Mouse (Mus musculus) bone marrow, adult 2 months (tissue): ENCODE results near the gene Gstm5.

Experiments
- CTCF ChIP-seq: fragments of 200-500 bp; IDR thresholded peaks from 2 replicates; pipeline ENCODE4 v1.5.1; 2011; ENCODE audit warnings: low read length, control low read depth; ENCODE audit not compliant: control insufficient read depth, insufficient read depth
- POLR2A ChIP-seq: fragments of 200-500 bp; IDR thresholded peaks from 2 replicates; pipeline ENCODE4 v1.6.1; 2011; ENCODE audit warnings: low read depth, mild to moderate bottlenecking, control low read depth, low read length, borderline replicate concordance; ENCODE audit not compliant: control insufficient read depth

GRCm38 (mm10) chr3:107849000-107849692, 46.5 kb upstream of the Gstm5 start:
- TF ChIP-seq POLR2A (no peak), CTCF (no peak)
